Mouse (Mus musculus) intestine, postnatal 0 days (tissue): Measurements from ENCODE around the gene Sept14. TPM values are rescaled to one million over a fixed set of nuclear protein-coding genes. Genes with fewer than 3 reads are reported as not detected.

Source experiments
- ATAC-seq: fragments of 200-750 bp; cut with Nextera tagmentation; 2 replicates; pipeline ENCODE4 v1.8.0; 2017; ENCODE audit warnings: mild to moderate bottlenecking, moderate TSS enrichment, moderate library complexity
- H3K27ac ChIP-seq: fragments of 300-500 bp; sonication (generic); 2 replicates; pipeline ENCODE4 v1.5.1; 2014; ENCODE audit warnings: mild to moderate bottlenecking, low read depth, low read length, moderate library complexity
- H3K27me3 ChIP-seq: fragments of 300-500 bp; sonication (generic); replicated peaks from 2 replicates; pipeline ENCODE4 v1.6.1; 2014; ENCODE audit warnings: low read length, mixed read lengths; ENCODE audit not compliant: control insufficient read depth, insufficient read depth
- H3K36me3 ChIP-seq: fragments of 300-500 bp; sonication (generic); 2 replicates; pipeline ENCODE4 v1.6.1; 2014; ENCODE audit warnings: mild to moderate bottlenecking, moderate library complexity; ENCODE audit not compliant: control insufficient read depth, insufficient read depth
- H3K4me1 ChIP-seq: fragments of 300-500 bp; sonication (generic); replicated peaks from 2 replicates; pipeline ENCODE4 v1.6.1; 2014; ENCODE audit warnings: antibody characterized with exemption, low read length, mixed read lengths; ENCODE audit not compliant: control insufficient read depth, insufficient read depth
- H3K4me2 ChIP-seq: fragments of 300-500 bp; sonication (generic); replicated peaks from 2 replicates; pipeline ENCODE4 v1.6.1; 2014; ENCODE audit warnings: low read depth, mild to moderate bottlenecking, moderate library complexity
- H3K4me3 ChIP-seq: fragments of 300-500 bp; sonication (generic); 2 replicates; pipeline ENCODE4 v1.5.1; 2014; ENCODE audit warnings: low read depth, low read length
- H3K9ac ChIP-seq: fragments of 300-500 bp; sonication (generic); 2 replicates; pipeline ENCODE4 v1.6.1; 2014; ENCODE audit warnings: mild to moderate bottlenecking, low read depth, low read length
- H3K9me3 ChIP-seq: fragments of 300-500 bp; sonication (generic); 2 replicates; pipeline ENCODE4 v1.6.1; 2016; ENCODE audit warnings: mixed run types; ENCODE audit not compliant: control insufficient read depth
- CTCF ChIP-seq: sonication (generic); IDR thresholded peaks from 2 replicates; pipeline ENCODE4 v1.5.1; 2016; ENCODE audit warnings: low read depth, mild to moderate bottlenecking, control low read depth, antibody characterized with exemption, moderate library complexity
- WGBS: fragments of 180-500 bp; shearing (Covaris S2); extraction: QIAGEN DNeasy Blood & Tissue Kit; methylation state at CpG from one replicate; pipeline ENCODE4 v1.1.7; 2014; 5-methylcytosine and 5-hydroxymethylcytosine counted together
- polyA plus RNA-seq: library from polyadenylated mRNA; unstranded; fragments of >200 nt; fragmentation: Nextera tagmentation; extraction: Ambion mirVana; gene quantifications from 2 replicates; pipeline ENCODE4 v1.2.1, GENCODE M21; 2015

Gene Sept14
- polyA plus RNA-seq: not detected in 2 replicates

- no peak for ATAC-seq
- Histone ChIP-seq H3K4me1 (no peaks in the 10 kb centered on the region), H3K27me3 (no peaks in the 10 kb centered on the region), H3K27ac (no peak within 1 kb of the TSS), H3K4me2 (no peak within 1 kb of the TSS), H3K4me3 (no peak within 1 kb of the TSS), H3K36me3 (no peaks in the 10 kb centered on the region), H3K9me3 (no peaks in the 10 kb centered on the region), H3K9ac (no peak within 1 kb of the TSS)
- no peak for TF ChIP-seq CTCF
- 55% methylated on average over 2 of the region's 2 CpGs for WGBS
Measured at GRCm38 (mm10) chr5:129708412-129708811, at the start of gene Sept14. Gene Sept14, minus strand, starts transcription at chr5:129708512.

- Histone ChIP-seq H3K9me3 (no peaks in the 10 kb centered on the region), H3K4me2 (no peak overlapping the region), H3K27ac (no peak overlapping the region), H3K9ac (no peak overlapping the region), H3K4me1 (no peaks in the 10 kb centered on the region), H3K27me3 (no peaks in the 10 kb centered on the region), H3K36me3 (peaks cover 31% of the 10 kb centered on the region), H3K4me3 (no peak overlapping the region)
- ATAC-seq: no peak
- no peak for TF ChIP-seq CTCF
- WGBS: 95% methylated on average over 20 of the region's 20 CpGs
Measured at GRCm38 (mm10) chr5:129756886-129757285, 48.6 kb upstream of the Sept14 start.

DNA sequence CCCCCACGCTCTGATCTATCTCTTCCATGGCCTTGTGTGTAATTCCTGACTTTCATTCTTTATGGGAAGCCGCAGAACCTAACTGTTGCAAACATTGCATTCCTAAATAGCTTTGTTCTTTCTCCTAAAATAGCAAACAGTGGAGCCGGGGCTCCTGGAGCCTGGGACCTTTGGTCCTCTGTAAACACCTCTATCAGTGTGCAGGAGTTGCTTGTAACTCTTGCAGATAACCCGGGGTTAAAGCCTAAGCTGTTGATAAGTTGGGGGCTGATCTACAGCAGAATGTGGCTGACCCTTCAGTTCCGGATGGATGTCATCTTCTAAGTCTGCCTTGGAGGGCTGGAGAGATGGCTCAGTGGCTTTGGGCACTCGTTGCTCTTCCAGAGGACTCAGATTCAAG, 35.7 kb upstream of the Sept14 start:
- Histone ChIP-seq H3K4me1 (no peaks in the 10 kb centered on the region), H3K4me2 (peak overlapping the region; percentile 41), H3K9me3 (no peaks in the 10 kb centered on the region), H3K36me3 (peaks cover 34% of the 10 kb centered on the region), H3K27me3 (no peaks in the 10 kb centered on the region), H3K4me3 (no peak overlapping the region), H3K27ac (no peak overlapping the region), H3K9ac (no peak overlapping the region)
- 16% methylated on average over 6 of the region's 6 CpGs for WGBS
- ATAC-seq: no peak
- no peak for TF ChIP-seq CTCF

DNA sequence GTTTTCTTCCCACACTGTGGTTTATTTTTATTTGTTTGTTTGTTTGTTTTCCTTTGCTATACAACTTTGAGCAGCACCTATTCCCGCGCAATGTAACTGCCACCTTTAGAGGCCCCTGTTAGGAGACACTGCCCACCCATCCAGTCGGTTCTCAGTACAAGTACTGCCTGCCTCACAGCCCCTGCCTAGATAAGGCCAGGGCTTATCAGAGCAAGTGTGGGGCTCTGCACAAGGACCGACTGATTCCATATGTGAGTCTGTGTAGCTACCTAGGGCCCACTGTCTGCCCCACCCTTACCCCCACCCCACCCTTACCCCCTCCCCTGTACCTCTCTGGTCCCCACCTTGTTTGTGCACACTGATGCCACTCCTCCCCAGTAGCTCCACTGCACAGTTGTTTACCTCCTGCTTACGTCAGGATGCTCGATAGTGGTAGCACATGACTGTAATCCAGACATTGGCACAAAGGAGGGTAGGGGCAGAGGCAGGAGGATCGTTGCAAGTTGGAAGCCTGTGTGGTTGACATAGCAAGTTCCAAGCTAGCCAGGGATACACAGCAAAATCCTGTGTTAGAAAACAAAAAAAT, 34.7 kb upstream of the Sept14 start:
- TF ChIP-seq CTCF: no peak
- Histone ChIP-seq H3K27me3 (no peaks in the 10 kb centered on the region), H3K27ac (no peak overlapping the region), H3K9me3 (no peaks in the 10 kb centered on the region), H3K4me2 (no peak overlapping the region), H3K4me1 (no peaks in the 10 kb centered on the region), H3K36me3 (peaks cover 27% of the 10 kb centered on the region), H3K4me3 (no peak overlapping the region), H3K9ac (no peak overlapping the region)
- 37% methylated on average over 7 of the region's 7 CpGs for WGBS
- ATAC-seq: peak; percentile 41; the same call in 1 of the 2 replicates

- WGBS: 95% methylated on average over 1 of the region's 1 CpGs
- 0 out of 2 replicates have a peak, but pooled peaks have one; percentile 37 for ATAC-seq
- peak; percentile 77 for TF ChIP-seq CTCF
Measured at GRCm38 (mm10) chr5:129740976-129741375, 32.7 kb upstream of the Sept14 start.

DNA sequence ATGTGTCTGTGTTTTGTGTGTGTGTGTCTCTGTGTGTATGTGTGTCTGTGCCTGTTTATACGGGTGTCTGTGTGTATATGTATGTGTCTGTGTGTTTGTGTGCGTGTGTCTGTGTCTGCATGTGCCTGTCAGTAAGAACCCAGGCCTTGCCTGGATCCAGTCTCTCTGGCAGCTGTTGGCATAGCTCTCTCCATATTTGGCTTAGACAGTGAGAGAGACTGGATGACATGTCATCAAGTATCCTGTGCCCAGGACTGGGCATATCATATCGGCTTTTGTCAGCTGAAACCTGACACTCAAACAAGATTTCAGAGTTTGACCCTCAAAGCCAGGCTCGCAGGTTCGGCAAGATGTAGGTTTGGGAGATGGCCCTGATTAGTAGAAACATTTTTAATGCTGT, 22.7 kb upstream of the Sept14 start:
- no peaks in the 10 kb centered on the region for H3K36me3 ChIP-seq
- no peak overlapping the region for H3K4me2 ChIP-seq
- TF ChIP-seq CTCF: no peak
- H3K27me3 ChIP-seq: no peaks in the 10 kb centered on the region
- no peaks in the 10 kb centered on the region for H3K9me3 ChIP-seq
- no peak overlapping the region for H3K4me3 ChIP-seq
- no peak overlapping the region for H3K9ac ChIP-seq
- no peak for ATAC-seq
- H3K4me1 ChIP-seq: peaks cover 17% of the 10 kb centered on the region
- H3K27ac ChIP-seq: no peak overlapping the region
- WGBS: 56% methylated on average over 5 of the region's 5 CpGs

More at GRCm38 (mm10) chr5:129740976-129741375, 32.7 kb upstream of the Sept14 start:
- no peak overlapping the region for H3K4me3 ChIP-seq
- no peak overlapping the region for H3K9ac ChIP-seq
- no peaks in the 10 kb centered on the region for H3K4me1 ChIP-seq
- no peak overlapping the region for H3K4me2 ChIP-seq
- H3K27me3 ChIP-seq: no peaks in the 10 kb centered on the region
- H3K27ac ChIP-seq: no peak overlapping the region
- no peaks in the 10 kb centered on the region for H3K9me3 ChIP-seq
- H3K36me3 ChIP-seq: peaks cover 11% of the 10 kb centered on the region; the same call in 1 of the 2 replicates
